Mouse (Mus musculus) cerebellum, adult 8-10 months (tissue): ENCODE data around the gene Khnyn.

Source experiments
- DNase-seq: peaks from one replicate; pipeline ENCODE4 v3.0.0; 2022

The Khnyn gene

DNA sequence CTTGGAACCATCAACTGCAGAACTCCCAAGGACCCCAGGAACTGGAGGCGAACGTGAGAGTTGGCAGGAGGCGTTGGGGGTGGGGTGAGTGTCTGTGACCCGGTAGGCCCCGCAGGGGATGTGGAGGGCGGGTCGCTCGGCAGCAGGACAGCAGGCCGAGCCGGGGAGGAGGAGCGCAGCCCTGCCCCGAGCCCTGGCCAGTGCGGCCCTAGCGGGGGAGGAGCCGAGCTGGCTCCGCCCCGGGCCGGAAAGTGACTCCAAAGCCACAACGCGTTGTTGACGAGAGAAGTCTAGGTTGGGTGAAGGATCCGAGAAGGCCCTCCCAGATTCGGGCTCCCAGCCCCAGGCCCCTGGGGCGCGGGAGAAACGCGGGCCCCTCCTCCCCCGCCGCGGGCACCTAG lies at the start of gene Khnyn:
Gene Khnyn, plus strand, starts transcription at position 235 of the 401 bp plus-strand sequence.
- DNase-seq: peak; percentile 93

DNA sequence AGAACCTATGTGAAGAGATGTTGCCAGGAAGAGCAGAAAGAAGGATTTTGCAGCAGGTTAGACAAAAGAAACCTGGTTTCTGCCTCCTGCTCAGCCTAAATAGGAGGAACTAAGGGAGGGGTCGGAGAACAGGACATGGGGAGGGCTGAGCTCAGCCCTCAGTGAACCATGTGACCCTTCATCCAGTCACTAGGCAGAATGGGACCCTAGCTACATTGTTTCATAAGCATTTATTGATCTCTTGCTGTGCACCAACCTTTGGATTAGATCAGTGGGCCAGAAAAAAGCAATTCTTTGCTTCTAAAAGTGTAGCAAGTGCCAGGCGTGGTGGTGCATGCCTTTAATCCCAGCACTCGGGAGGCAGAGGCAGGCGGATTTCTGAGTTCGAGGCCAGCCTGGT lies 46.4 kb upstream of the Khnyn start:
- DNase-seq: no peak

- no peak for DNase-seq
These were observed 46.0 kb upstream of the Khnyn start for GRCm38 (mm10) chr14:55838740-55839139.

GRCm38 (mm10) chr14:55840853-55841366 lies 43.8 kb upstream of the Khnyn start:
- no peak for DNase-seq

DNA sequence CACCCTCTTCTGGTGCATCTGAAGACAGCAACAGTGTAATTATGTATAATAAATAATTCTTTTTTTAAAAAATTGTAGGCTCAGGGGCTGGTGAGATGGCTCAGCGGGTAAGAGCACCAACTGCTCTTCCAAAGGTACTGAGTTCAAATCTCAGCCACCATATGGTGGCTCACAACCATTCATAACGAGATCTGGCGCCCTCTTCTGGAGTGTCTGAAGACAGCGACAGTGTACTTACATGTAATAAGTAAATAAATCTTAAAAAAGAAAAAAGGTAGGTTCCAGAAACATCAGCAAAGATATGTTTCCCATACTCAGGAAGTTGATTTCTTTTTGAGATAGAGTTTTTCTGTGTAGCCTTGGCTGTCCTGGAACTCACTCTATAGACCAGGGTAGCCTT lies 42.0 kb upstream of the Khnyn start:
- DNase-seq: no peak

DNA sequence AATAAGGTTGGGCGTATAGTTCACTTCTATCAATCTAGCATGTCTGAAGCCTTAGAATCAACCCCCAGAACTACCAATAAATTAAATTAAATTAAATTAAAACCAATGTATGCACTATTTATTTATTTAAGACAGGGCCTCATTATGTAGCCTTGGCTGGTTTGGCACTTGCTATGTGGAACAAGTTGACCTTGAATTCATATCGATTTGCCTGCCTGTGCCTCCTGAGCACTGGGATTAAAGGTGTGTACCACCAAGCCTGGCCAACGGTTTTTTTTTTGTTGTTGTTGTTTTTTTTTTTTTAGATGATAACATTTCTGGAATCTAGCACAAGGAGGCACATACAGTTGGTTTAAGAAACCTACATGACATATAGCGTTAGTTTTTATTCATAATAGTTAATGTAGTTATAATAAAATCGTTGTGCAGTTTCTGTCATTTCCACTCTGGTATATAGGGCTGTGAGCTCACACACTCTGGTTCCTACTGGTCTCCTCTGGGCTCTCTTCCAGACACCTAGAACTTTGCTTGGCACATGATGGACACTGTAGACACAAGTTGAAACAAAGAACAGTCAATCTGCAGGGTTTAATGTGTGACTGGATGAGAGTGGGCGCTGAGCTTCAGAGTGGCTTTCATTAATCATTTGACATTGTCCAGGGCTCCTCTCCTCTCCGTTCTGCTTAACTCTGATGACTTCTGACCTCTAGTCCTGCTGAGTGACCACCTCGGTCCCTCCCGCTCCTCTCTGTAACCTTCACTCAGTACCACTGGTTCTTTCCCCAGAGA lies 39.0 kb upstream of the Khnyn start:
- no peak for DNase-seq

DNA sequence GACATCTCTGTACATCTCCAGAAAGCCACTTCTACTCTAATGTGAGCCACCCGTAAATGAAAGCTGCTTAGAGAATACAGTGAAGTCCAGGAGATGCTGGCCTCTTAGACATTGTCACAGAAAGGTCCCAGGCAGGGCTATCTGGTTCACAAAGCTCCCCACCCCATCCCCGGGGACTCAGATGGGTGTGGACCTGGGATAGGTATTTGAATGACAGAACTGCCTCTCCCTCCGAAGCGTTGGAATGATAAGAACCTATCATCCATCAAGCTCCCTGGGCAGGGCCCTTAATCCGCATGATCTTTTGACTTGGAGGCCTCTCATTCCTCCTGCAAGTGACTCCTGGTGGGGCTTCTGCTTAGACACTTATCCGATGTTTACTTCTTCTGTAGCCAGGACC lies 33.9 kb upstream of the Khnyn start:
- no peak for DNase-seq

- DNase-seq: no peak
These were observed 31.8 kb upstream of the Khnyn start for GRCm38 (mm10) chr14:55852646-55853551.

GRCm38 (mm10) chr14:55853621-55854285 lies 31.0 kb upstream of the Khnyn start, which contains the start of gene Nynrin:
TSS of gene Nynrin (plus strand) at chr14:55854010.
- no peak for DNase-seq

GRCm38 (mm10) chr14:55854406-55855100 lies 30.2 kb upstream of the Khnyn start:
- no peak for DNase-seq

DNA sequence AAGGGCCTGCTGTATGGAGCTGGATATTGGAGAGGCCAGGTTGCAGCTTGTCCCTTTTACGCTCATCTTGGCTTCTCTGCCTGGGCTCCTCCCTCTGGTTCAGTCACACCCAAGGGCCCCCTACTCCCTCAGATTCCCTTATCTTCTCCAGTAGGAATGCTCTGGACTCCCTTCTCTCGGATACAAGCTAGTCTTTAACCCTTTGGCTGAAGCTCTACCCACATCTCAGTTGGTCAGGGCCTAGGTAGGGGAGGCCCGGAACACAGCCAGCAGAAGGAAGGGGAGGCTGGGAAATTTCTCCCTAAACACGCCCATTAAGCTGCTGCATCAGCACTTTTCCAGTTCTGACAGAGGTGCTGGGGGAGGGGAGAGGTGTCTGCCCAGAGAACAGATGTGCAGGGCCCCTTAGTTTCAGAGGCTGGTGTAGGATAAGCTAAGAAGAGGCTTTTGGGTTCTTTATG lies 29.6 kb upstream of the Khnyn start:
- DNase-seq: no peak

DNA sequence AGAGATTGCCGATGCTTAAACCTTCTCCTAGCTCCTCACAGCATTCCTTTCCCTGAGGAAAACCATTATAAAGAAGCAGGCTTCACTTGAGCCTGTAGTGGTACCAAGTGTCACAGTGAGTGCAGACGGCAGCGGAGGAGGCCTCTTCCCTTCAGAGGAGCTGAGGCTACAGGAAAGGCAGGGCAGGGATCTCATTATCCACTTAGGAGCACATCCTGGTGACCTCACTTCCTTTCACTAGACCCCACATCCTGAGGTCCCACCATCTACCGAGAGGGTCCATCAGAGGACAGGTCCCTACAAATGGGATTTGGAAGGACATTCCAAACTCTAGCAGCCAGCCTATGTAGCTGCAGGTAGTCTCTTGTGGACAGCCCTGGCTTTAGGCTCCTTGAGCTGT lies 27.2 kb upstream of the Khnyn start:
- no peak for DNase-seq

DNA sequence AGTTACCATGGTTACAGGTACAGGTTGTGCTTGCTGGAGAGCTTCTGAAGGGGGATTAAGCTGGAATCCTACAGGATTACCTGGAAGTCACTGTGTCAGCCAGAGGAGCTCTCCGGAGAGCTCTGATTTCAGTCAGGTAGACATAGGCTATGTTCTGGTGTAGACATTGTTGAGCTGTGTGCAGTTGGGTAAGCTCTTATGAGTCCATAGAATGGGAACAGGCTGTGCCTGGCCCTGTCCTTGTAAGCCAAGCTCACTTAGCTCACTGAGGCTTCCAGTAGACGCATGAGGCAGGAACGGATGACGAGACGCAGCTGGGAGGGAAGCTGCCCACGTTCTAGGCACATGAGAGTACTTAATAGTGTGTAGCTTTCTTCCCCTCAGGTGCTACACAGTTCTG lies 22.6 kb upstream of the Khnyn start:
- DNase-seq: no peak

GRCm38 (mm10) chr14:55862970-55863369 lies 21.8 kb upstream of the Khnyn start:
- no peak for DNase-seq

- peak; percentile 79 for DNase-seq
These were observed 21.0 kb upstream of the Khnyn start for GRCm38 (mm10) chr14:55863773-55864172.

GRCm38 (mm10) chr14:55866962-55867361 lies 17.8 kb upstream of the Khnyn start:
- DNase-seq: peak; percentile 70

GRCm38 (mm10) chr14:55868230-55869026 lies 16.3 kb upstream of the Khnyn start:
- DNase-seq: no peak

- DNase-seq: no peak
These were observed 15.2 kb upstream of the Khnyn start for GRCm38 (mm10) chr14:55869538-55869937.

DNA sequence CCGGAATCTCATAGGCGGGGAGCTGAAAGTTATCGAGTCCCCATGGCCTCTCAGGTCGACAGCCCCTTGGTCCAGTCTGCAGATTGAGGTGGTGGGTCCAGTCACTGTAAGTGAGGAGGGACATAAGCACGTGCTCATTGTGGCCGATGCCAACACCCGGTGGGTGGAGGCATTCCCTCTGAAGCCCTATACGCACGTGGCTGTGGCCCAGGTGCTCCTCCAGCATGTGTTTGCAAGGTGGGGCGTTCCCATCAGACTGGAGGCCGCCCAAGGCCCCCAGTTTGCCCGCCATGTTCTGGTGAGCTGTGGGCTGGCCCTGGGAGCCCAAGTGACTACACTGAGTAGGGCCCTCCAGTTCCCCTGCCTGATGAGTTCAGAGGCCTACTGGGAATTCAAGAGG lies 12.7 kb upstream of the Khnyn start:
- peak; percentile 20 for DNase-seq

DNA sequence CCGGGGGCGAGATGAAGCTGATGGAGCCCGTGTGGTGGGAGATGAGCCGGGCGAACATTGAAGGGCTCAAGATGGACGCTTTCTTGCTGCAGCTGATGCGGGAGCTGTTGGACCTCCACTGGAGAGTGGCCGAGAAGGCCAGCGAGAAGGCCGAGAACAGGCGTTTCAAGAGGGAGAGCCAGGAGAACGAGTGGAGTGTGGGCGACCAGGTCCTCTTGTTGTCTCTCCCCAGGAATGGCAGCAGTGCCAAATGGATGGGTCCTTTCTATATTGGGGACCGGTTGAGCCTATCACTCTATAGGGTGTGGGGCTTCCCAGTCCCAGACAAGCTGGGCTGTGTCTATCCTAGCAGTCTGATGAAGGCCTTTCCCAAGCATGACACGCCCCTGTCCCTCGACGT lies 12.2 kb upstream of the Khnyn start:
- peak; percentile 26 for DNase-seq

DNA sequence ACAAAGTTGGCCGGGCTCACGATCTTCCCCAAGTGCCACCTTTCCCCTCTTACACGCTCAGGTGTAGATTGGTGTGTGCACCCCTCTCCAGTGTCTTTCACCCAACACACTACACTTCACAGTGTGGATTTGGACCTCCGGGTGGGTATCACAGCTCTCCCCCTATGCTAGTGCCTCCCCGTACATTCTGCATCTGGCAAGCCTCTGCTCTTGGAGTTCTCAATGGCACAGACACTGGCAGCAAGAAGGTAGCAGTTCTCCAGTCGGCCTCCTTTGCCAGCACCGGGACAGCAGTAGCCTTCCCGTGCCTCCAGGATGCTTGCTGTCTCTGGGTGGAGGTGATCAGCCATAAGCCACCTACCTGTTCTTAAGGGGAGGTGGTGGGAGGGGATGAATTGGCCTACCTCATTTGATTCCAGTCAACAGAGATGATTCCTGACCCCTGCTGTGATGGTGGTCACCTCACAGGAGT lies 11.5 kb upstream of the Khnyn start:
- no peak for DNase-seq
